Mouse (Mus musculus) embryo, embryonic 11.5 days (tissue): Measurements from ENCODE around the gene Adamts3.

Experiments
- DNase-seq: peaks from one replicate; pipeline ENCODE4 v3.0.0-alpha.2; 2012; ENCODE audit warnings: low read depth, low spot score

Adamts3 gene

GRCm38 (mm10) chr5:89883051-89883907 is at the start of gene Adamts3:
Gene Adamts3, minus strand, starts transcription at chr5:89883334.
- peak; percentile 26 for DNase-seq

- no peak for DNase-seq
Measured at GRCm38 (mm10) chr5:89931511-89931910, 48.4 kb upstream of the Adamts3 start.

- DNase-seq = no peak
Measured at GRCm38 (mm10) chr5:89912359-89912758, 29.2 kb upstream of the Adamts3 start.

DNA sequence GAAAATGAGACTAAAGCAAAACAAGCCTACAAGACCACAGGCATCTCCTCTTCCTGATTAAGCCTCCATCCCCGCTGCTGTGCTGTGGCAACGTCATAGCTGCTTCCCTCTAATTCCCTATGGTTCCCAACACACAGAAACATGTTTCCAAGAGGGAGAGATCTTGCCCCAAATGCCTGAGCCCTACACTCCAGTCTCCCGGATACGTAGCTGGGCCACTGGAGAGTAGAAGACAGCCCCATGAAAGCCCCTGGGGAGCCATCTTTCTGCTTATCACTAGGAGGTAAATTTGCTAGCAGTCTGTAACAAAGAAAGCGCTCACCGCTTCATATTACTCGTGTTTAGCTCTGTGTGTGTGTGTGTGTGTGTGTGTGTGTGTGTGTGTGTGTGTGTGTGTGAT is 28.8 kb upstream of the Adamts3 start:
- peak; percentile 8 for DNase-seq

GRCm38 (mm10) chr5:89911508-89911907 is 28.4 kb upstream of the Adamts3 start:
- no peak for DNase-seq

DNA sequence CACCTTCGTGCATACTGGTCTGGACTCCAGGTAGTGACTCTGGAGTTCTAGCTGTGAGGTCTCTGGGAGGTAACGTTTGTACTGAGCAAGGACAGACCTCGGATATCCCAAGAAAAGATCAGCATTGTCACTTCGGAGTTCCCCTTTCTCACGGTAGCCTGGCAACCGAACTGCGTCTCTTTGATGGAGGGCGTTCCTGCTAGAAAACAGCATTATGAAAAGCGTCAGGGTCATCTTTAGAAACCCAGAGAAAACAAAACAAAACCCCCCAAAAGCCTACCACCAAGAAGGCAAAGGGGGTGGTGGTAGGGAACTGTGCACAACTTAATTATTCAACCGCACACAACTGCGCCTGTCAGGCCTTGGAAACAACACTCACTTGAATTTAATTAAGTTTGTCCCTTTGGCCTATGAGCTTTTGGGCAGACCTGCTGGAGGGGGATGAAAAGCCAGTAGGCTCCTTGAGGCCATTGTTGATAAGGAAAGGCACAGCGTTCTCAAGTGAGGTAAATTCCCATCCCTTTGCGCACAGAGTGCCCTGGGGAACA is 23.8 kb upstream of the Adamts3 start:
- no peak for DNase-seq

DNA sequence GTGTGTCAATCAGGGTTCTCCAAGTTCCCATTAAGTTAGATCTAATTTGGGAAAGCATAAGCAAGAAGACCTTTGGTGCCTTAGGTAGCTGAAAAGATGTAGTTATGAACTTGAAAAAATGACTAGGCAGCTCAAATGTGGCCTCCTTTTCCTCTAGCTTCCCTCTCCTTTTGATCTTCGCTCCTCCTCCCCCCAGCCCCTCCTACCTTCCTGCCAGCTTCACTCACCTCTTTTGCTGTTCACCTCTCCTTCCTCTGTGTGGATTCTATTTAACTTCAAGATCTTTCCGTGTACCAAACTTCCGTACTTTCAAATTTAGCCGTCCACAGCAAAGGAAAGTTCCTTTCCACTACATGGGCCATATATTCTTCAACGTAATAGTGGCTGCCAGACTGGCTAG is 17.9 kb upstream of the Adamts3 start:
- DNase-seq = no peak

DNA sequence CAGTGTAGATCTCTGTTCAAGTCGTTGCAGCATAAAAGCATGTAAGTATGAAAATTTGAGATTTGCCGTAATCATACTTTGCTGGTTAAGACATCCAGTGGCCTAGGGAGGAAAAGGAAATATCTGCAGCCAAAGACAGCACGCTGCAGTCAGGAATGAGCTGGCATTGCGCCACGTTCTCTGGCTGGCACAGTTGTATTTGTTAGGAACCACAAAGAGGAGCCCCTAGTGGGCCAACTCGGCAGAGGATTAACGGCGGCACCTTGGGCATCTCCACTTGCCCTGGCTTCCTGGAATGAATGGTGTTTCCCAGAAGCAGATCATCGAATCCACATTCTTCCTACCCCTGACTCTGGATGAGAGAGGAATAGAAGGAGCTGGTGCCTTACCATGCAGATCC is 14.4 kb upstream of the Adamts3 start:
- no peak for DNase-seq

GRCm38 (mm10) chr5:89895520-89895919 is 12.4 kb upstream of the Adamts3 start:
- DNase-seq = no peak

GRCm38 (mm10) chr5:89884991-89885390 is 1.9 kb upstream of the Adamts3 start:
- DNase-seq = no peak

DNA sequence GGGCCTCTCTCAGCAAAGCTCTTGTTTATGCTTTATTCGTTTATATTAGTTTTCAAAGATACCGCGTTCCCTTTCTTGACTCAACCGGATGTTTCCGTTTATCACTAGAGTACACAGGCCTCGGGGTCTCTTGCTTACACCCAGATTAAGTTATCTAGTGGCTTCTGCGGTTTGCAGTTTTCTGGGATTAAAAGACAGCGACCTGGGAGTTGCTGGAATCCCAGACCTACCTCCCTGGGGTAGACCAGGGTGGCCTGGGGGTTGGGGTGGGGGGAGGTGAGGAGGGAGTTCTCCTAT is 722 bp upstream of the Adamts3 start:
- no peak for DNase-seq

DNA sequence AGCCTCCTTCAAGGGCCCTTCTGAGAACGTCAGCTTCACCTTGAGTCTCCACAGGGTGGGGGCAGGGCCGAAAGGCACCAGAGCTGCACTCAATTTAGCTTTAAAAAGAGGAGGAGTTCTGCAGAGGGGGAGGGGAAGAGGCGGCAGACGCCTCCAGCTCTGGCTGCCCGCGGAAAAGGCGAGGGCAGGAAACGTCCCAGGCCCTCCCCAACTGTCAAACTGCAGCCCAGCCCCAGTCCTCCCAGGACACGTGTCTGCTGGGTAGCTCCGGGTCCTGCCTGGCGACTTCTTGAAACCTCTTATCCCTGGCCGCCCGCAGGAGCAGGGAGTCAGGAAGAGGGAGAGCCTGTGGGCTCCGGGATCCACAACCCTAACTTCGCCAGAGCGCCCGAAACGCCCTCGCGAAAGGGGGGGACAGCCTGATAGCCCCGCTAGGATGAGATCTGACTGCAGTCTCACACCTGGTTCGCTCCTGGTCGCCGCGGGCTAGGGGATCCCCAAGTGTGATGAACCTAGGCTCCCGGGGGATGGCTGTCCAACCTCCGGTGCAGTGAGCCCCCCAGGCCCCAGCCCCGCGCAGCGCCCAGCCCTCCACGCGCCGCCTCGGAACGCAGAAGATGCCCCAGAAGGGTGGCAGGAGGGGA is 921 bp downstream of the Adamts3 start:
- DNase-seq = peak; percentile 51

- no peak for DNase-seq
Measured at GRCm38 (mm10) chr5:89881425-89881824, 1.7 kb downstream of the Adamts3 start.

GRCm38 (mm10) chr5:89878866-89879392 is 4.2 kb downstream of the Adamts3 start:
- DNase-seq = no peak

GRCm38 (mm10) chr5:89872661-89873060 is 10.5 kb downstream of the Adamts3 start:
- no peak for DNase-seq

DNA sequence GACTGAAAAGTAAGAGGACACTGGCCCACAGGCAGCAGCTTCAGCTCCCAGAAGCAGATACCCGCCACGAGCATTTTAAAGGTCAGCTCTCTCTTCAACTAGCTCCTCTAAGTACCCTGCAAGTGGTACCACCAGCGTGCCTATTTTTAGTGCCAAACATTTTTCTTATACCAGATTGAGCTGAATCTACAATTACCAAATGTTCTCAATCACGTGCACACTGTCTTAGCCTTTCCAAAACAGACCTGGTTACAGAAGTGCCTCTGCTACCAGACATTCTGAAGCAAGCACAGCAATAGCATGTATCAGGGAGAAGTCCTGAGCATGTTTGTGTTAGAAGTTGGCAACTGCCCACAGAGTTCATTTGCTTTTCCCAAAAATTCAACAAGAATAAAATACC is 23.5 kb downstream of the Adamts3 start:
- no peak for DNase-seq

DNA sequence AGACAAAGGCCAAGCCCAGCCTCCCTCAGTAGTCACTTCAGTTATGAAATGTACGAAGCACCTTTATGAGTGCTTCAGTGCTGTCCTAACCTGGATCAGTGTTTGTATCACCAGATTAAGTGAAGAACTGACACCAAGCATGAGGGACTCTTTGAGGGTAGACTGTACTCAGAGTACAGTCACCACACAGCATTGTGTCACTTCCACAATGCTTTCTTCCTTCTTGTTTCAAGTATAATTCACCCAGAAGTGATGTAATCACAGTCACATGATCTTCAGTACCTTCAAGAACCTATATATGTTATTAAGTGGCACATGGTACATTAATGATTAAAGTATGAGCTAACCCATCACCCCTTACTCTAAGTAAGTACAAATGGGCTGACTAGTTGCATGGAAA is 24.3 kb downstream of the Adamts3 start:
- no peak for DNase-seq

GRCm38 (mm10) chr5:89846551-89846950 is 36.6 kb downstream of the Adamts3 start:
- no peak for DNase-seq

DNA sequence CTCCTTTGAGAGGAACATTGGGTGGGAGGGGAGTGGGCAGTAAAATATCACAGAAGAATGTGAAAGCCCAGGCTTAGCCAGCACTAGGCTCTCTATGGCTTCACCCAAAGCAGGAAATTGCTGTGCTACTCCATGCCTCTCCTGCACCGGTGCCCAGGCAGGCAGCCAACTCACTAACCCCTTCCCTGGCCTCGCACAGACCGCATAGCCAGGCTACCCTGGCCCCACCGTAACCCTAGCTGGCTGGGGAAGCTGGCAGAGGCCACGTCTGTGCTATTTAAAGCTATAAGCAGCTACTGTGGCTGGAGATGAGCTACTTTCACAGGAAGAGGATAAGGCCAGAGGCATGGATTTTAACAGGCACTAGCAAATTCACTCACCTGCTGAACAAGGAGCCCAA is 38.8 kb downstream of the Adamts3 start:
- no peak for DNase-seq

- no peak for DNase-seq
Measured at GRCm38 (mm10) chr5:89843478-89843877, 39.7 kb downstream of the Adamts3 start.

GRCm38 (mm10) chr5:89839627-89840026 is 43.5 kb downstream of the Adamts3 start:
- no peak for DNase-seq

DNA sequence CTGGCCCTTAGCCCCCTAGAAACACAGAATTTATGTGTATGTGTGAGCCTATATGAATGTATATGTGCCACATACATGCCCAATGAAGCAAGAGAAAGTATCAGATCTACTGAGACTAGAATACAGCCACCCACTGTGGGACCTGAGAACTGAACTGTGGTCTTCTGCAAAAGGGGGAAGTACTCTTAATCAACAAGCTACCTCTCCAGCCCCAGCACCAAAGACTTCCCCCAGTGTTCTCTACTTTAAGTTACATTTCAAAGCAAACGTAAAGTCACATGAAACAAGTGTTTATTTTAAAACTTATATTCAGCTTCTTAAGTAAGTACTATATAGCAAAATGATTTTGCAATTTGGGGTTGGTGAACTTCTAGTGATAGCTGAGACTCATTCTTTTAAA is 62.0 kb downstream of the Adamts3 start:
- no peak for DNase-seq

GRCm38 (mm10) chr5:89819531-89819930 is 63.6 kb downstream of the Adamts3 start:
- DNase-seq = peak; percentile 2
